Mouse (Mus musculus): ENCODE data around the gene Prpf4.
A peak's percentile ranks its signal among the peaks of the same experiment; 100 is the strongest.

The Prpf4 gene

DNA sequence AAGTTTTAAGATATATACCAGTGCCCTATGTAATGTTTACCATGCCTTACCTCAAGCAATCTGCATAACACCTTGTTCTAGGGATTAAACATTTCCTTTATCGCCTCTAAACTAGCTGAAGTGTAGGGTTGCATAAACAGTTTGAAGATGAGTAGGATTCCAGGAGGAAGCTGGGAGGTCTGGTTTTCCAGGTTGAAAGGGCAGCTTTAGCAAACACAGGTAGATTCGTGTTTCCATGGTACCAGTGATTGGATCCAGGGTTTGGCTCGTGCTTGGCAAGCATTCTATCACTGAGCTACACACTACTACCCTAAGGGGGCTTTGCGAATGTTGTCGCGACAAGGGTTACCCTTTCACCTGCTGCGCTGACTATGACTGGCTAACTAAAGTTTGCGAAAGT lies 44.3 kb upstream of the Prpf4 start:
- Histone ChIP-seq H3K36me3 (ENCODE audit: insufficient read depth, low read length) (0 out of 2 replicates have a peak, but pooled peaks cover 8% of the 10 kb centered on the region), H3K4me3 (replicated peaks; ENCODE audit: low read length) (no peak overlapping the region), H3K9me3 (ENCODE audit: low read length) (no peaks in the 10 kb centered on the region), H3K4me1 (replicated peaks; ENCODE audit: low read depth, low read length) (peaks cover 61% of the 10 kb centered on the region), H3K27me3 (ENCODE audit: insufficient read depth, low read length) (no peaks in the 10 kb centered on the region)
- TF ChIP-seq CTCF (conservative IDR thresholded peaks at IDR 0.05; ENCODE audit: low read length) (no peak), POU5F1 (IDR thresholded peaks at IDR 0.05; ENCODE audit: borderline replicate concordance, low read length) (no peak), NANOG (IDR thresholded peaks at IDR 0.05; ENCODE audit: borderline replicate concordance, low read length) (no peak)

DNA sequence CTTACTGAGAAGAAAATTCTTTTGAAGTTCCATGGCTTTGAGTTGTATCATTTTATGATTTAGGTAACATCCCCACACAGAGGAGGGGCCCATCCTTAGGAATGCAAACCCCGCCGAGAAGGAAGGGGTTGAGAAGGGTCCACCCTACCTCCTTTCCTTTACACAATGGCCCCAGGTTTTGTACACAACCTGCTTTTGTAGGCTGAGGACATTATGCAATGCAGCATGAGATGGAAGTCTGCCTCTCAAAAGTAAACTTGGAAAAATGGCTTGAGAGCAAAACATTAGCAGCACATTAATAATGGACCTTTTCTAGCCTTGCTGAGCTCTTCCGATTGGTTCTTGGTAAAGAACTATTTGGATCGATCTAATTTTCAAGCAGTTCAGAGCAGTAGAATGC lies 42.3 kb upstream of the Prpf4 start:
- 0 out of 2 replicates have a peak, but pooled peaks cover 8% of the 10 kb centered on the region for H3K36me3 ChIP-seq (ENCODE audit: insufficient read depth, low read length)
- H3K4me3 ChIP-seq (replicated peaks; ENCODE audit: low read length): 0 out of 2 replicates have a peak overlapping the region, but pooled peaks have one; percentile 5
- H3K9me3 ChIP-seq (ENCODE audit: low read length): no peaks in the 10 kb centered on the region
- no peak for TF ChIP-seq POU5F1 (IDR thresholded peaks at IDR 0.05; ENCODE audit: borderline replicate concordance, low read length)
- no peak for TF ChIP-seq NANOG (IDR thresholded peaks at IDR 0.05; ENCODE audit: borderline replicate concordance, low read length)
- no peak for TF ChIP-seq CTCF (conservative IDR thresholded peaks at IDR 0.05; ENCODE audit: low read length)
- no peaks in the 10 kb centered on the region for H3K27me3 ChIP-seq (ENCODE audit: insufficient read depth, low read length)
- H3K4me1 ChIP-seq (replicated peaks; ENCODE audit: low read depth, low read length): peaks cover 52% of the 10 kb centered on the region

DNA sequence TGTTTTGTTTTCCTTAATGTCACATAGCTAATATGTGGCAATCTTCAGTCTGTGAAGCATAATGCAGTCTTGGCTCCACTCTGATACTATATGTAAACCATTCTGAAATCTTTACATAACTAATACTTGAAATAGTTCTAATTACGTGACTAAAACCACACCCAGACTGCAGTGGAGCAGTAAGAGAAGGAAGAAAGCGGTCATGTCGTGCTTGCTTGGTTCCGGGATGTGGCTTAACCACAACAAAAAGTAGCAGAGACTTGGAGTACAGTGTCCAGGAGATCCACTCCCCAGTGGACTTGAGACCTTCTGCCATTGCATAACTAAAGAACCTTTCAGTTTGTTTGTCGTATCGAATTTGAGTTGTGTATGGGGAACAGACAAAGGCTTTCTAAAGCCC lies 41.0 kb upstream of the Prpf4 start:
- peaks cover 51% of the 10 kb centered on the region for H3K4me1 ChIP-seq (replicated peaks; ENCODE audit: low read depth, low read length)
- no peak for TF ChIP-seq CTCF (conservative IDR thresholded peaks at IDR 0.05; ENCODE audit: low read length)
- no peak for TF ChIP-seq POU5F1 (IDR thresholded peaks at IDR 0.05; ENCODE audit: borderline replicate concordance, low read length)
- no peak for TF ChIP-seq NANOG (IDR thresholded peaks at IDR 0.05; ENCODE audit: borderline replicate concordance, low read length)
- no peaks in the 10 kb centered on the region for H3K9me3 ChIP-seq (ENCODE audit: low read length)
- H3K27me3 ChIP-seq (ENCODE audit: insufficient read depth, low read length): no peaks in the 10 kb centered on the region
- no peak overlapping the region for H3K4me3 ChIP-seq (replicated peaks; ENCODE audit: low read length)
- 0 out of 2 replicates have a peak, but pooled peaks cover 8% of the 10 kb centered on the region for H3K36me3 ChIP-seq (ENCODE audit: insufficient read depth, low read length)

DNA sequence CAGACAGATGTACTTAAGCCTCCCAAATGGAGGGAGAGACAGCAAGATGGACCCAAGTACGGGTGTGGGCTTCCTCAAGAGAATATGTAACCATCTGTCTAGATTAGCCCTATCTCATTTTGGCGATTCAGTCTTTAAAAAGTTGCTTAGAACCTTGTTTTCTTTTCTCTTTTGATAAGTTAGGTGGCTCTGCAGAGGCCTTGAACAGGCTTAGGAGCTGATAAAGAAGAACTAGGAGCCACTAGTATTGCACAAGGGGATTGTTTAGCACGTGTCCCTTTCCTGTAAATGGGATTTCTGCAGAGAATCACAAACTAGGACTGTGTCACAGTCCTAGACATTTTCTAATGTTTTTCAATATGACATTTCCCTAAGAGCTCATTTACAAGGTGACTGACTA lies 39.5 kb upstream of the Prpf4 start:
- Histone ChIP-seq H3K27me3 (ENCODE audit: insufficient read depth, low read length) (no peaks in the 10 kb centered on the region), H3K36me3 (ENCODE audit: insufficient read depth, low read length) (0 out of 2 replicates have a peak, but pooled peaks cover 8% of the 10 kb centered on the region), H3K4me1 (replicated peaks; ENCODE audit: low read depth, low read length) (peaks cover 56% of the 10 kb centered on the region), H3K4me3 (replicated peaks; ENCODE audit: low read length) (no peak overlapping the region), H3K9me3 (ENCODE audit: low read length) (no peaks in the 10 kb centered on the region)
- TF ChIP-seq NANOG (IDR thresholded peaks at IDR 0.05; ENCODE audit: borderline replicate concordance, low read length) (no peak), CTCF (conservative IDR thresholded peaks at IDR 0.05; ENCODE audit: low read length) (no peak), POU5F1 (IDR thresholded peaks at IDR 0.05; ENCODE audit: borderline replicate concordance, low read length) (no peak)

DNA sequence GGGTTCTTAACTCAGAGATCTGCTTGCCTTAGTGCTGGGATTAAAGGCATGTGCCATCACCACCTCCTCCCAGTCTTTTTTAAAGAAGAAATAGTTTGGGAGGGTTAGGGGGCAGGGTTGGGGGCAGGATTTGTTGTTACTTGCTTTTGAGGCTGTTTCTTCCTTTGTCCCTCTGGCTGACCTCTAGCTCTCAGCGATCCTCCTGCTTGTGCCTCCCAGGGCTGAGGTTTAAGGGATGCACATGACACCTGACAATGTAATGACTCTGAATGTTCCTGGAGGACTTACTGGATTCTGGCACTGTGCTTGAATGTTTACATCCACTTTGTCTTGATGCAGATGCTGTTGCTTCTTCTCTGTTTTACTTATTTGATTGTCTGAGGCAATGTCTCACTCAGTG lies 36.2 kb upstream of the Prpf4 start:
- Histone ChIP-seq H3K9me3 (ENCODE audit: low read length) (no peaks in the 10 kb centered on the region), H3K36me3 (ENCODE audit: insufficient read depth, low read length) (0 out of 2 replicates have a peak, but pooled peaks cover 5% of the 10 kb centered on the region), H3K27me3 (ENCODE audit: insufficient read depth, low read length) (no peaks in the 10 kb centered on the region), H3K4me1 (replicated peaks; ENCODE audit: low read depth, low read length) (peaks cover 34% of the 10 kb centered on the region), H3K4me3 (replicated peaks; ENCODE audit: low read length) (no peak overlapping the region)
- no peak for TF ChIP-seq NANOG (IDR thresholded peaks at IDR 0.05; ENCODE audit: borderline replicate concordance, low read length)
- no peak for TF ChIP-seq POU5F1 (IDR thresholded peaks at IDR 0.05; ENCODE audit: borderline replicate concordance, low read length)
- no peak for TF ChIP-seq CTCF (conservative IDR thresholded peaks at IDR 0.05; ENCODE audit: low read length)

DNA sequence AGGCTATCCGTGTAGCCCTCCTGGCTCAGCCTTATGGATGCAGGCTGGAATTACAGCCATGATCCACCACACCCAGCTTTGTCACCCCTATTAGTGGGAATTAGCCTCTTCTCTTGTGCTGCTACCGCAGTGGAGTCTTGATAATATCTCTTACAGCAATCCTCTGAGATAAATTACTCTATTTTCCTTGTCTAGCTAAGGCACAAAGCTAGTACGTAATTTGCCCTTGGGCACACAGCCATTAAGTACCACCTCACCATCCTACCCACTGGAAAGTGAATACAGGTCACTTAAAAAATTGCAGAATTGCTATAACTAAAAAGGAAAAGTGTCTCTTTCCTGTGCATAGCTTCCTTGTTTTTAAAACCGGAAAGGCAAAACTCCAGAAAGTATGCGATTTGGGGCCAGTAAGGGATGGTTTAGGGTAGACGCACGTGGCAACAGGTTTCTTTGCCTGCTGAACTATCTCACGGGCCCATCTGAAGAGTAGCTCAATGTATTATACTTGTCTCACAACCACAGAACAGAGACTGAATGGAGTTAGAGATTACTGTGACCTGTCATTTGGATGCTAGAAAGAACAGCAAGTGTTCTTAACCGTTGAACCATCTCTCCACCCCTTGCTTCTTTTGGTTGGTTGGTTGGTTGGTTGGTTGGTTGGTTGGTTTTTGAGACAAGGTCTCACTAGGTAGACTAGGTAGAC lies 35.6 kb upstream of the Prpf4 start:
- Histone ChIP-seq H3K9me3 (ENCODE audit: low read length) (no peaks in the 10 kb centered on the region), H3K27me3 (ENCODE audit: insufficient read depth, low read length) (no peaks in the 10 kb centered on the region), H3K4me3 (replicated peaks; ENCODE audit: low read length) (no peak overlapping the region), H3K36me3 (ENCODE audit: insufficient read depth, low read length) (0 out of 2 replicates have a peak, but pooled peaks cover under 1% of the 10 kb centered on the region), H3K4me1 (replicated peaks; ENCODE audit: low read depth, low read length) (peaks cover 29% of the 10 kb centered on the region)
- TF ChIP-seq NANOG (IDR thresholded peaks at IDR 0.05; ENCODE audit: borderline replicate concordance, low read length): no peak
- no peak for TF ChIP-seq POU5F1 (IDR thresholded peaks at IDR 0.05; ENCODE audit: borderline replicate concordance, low read length)
- TF ChIP-seq CTCF (conservative IDR thresholded peaks at IDR 0.05; ENCODE audit: low read length): no peak

DNA sequence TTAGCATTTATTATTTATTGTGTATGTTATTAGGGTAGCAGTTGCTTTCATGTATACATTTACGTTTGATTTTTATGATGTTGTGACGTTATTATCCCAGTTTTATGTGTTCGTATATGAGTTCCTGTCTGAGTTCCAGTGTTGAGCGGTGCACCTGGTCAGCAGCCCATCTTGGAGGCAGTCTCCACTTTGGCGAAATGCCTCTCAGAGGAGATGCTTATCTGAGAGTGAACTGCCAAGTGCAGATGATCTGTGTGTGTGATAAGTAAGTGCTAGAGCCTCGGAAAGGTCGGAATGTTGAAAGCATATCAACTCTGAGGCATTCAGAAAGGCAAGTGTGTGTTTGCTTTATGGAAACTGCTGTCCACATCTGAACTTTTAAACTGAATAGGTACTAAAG lies 34.9 kb upstream of the Prpf4 start:
- TF ChIP-seq CTCF (conservative IDR thresholded peaks at IDR 0.05; ENCODE audit: low read length) (no peak), POU5F1 (IDR thresholded peaks at IDR 0.05; ENCODE audit: borderline replicate concordance, low read length) (no peak), NANOG (IDR thresholded peaks at IDR 0.05; ENCODE audit: borderline replicate concordance, low read length) (no peak)
- no peaks in the 10 kb centered on the region for H3K27me3 ChIP-seq (ENCODE audit: insufficient read depth, low read length)

DNA sequence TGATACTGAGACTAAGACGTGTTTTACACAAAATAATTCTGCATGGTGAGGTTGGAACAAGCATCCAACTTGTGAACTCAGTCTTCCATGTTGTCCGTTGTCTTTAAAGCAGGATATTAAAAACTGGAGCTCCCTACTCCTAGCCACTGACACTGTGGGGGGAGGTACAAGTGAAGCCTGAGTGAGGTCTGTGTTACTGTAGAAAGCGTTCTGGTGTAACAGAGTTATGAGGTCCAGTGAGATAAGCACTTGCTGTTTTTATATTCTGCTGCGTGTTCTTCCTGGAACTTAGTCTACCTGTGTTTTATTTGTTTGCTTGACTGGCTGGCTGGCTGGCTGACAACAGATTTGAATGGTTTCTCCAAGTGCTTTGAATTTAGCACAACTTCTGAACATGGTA lies 34.3 kb upstream of the Prpf4 start:
- no peaks in the 10 kb centered on the region for H3K9me3 ChIP-seq (ENCODE audit: low read length)
- no peaks in the 10 kb centered on the region for H3K27me3 ChIP-seq (ENCODE audit: insufficient read depth, low read length)
- no peak overlapping the region for H3K4me3 ChIP-seq (replicated peaks; ENCODE audit: low read length)
- peaks cover 5% of the 10 kb centered on the region; the same call in 1 of the 2 replicates for H3K36me3 ChIP-seq (ENCODE audit: insufficient read depth, low read length)
- no peak for TF ChIP-seq CTCF (conservative IDR thresholded peaks at IDR 0.05; ENCODE audit: low read length)
- no peak for TF ChIP-seq POU5F1 (IDR thresholded peaks at IDR 0.05; ENCODE audit: borderline replicate concordance, low read length)
- no peak for TF ChIP-seq NANOG (IDR thresholded peaks at IDR 0.05; ENCODE audit: borderline replicate concordance, low read length)
- H3K4me1 ChIP-seq (replicated peaks; ENCODE audit: low read depth, low read length): peaks cover 38% of the 10 kb centered on the region

More for the DNA sequence above, 34.9 kb upstream of the Prpf4 start:
- Histone ChIP-seq H3K9me3 (ENCODE audit: low read length) (no peaks in the 10 kb centered on the region), H3K4me3 (replicated peaks; ENCODE audit: low read length) (no peak overlapping the region), H3K36me3 (ENCODE audit: insufficient read depth, low read length) (peaks cover 2% of the 10 kb centered on the region; the same call in 1 of the 2 replicates), H3K4me1 (replicated peaks; ENCODE audit: low read depth, low read length) (peaks cover 31% of the 10 kb centered on the region)
